Mouse (Mus musculus) lung, adult 2 months (tissue): Measurements from ENCODE around the gene Ptprt. TPM values are rescaled to one million over a fixed set of nuclear protein-coding genes. Genes with fewer than 3 reads are reported as not detected.

Source experiments
- DNase-seq: peaks from one replicate; pipeline ENCODE4 v3.0.0; 2022
- H3K4me1 ChIP-seq: fragments of 200-500 bp; 2 replicates; pipeline ENCODE4 v1.6.1; 2011; ENCODE audit warnings: low read length; ENCODE audit not compliant: control insufficient read depth, insufficient read depth
- H3K4me3 ChIP-seq: fragments of 200-500 bp; replicated peaks from 2 replicates; pipeline ENCODE3; 2011; ENCODE audit warnings: low read depth, mild to moderate bottlenecking, control low read depth, low read length; ENCODE audit errors: extremely low read depth
- CTCF ChIP-seq: fragments of 200-500 bp; IDR thresholded peaks from 2 replicates; pipeline ENCODE4 v1.5.1; 2011; ENCODE audit warnings: mild to moderate bottlenecking, low read length, control low read depth; ENCODE audit not compliant: insufficient read depth
- POLR2A ChIP-seq: fragments of 200-500 bp; IDR thresholded peaks from 2 replicates; pipeline ENCODE4 v1.6.1; 2011; ENCODE audit warnings: low read depth, mild to moderate bottlenecking, control low read depth, low read length, borderline replicate concordance; ENCODE audit errors: extremely low read depth
- WGBS: fragments of 180-500 bp; shearing (Covaris S2); methylation state at CpG from one replicate; pipeline ENCODE4 v1.1.7; 2018; 5-methylcytosine and 5-hydroxymethylcytosine counted together
- polyA plus RNA-seq: library from polyadenylated mRNA; depleted of rRNA; stranded (reverse); fragments of >200 nt; gene quantifications from 2 replicates; pipeline ENCODE4 v1.2.3, GENCODE M21; 2012; rRNA removed

Ptprt gene
- 0.57 and 2.7 TPM in 2 replicates for polyA plus RNA-seq

GRCm38 (mm10) chr2:162660941-162661386 lies at the start of gene Ptprt:
Ptprt (minus strand) TSS chr2:162661147.
- Histone ChIP-seq H3K4me1 (no peaks in the 10 kb centered on the region), H3K4me3 (no peak within 1 kb of the TSS)
- 1% methylated on average over 46 of the region's 73 CpGs for WGBS
- TF ChIP-seq POLR2A = no peak
- TF ChIP-seq CTCF = no peak
- DNase-seq = no peak

GRCm38 (mm10) chr2:162710443-162710842 lies 49.5 kb upstream of the Ptprt start:
- 73% methylated on average over 2 of the region's 2 CpGs for WGBS

GRCm38 (mm10) chr2:162699691-162700090 lies 38.7 kb upstream of the Ptprt start:
- H3K4me1 ChIP-seq = no peaks in the 10 kb centered on the region
- DNase-seq = no peak
- no peak overlapping the region for H3K4me3 ChIP-seq
- TF ChIP-seq POLR2A (no peak), CTCF (no peak)
- WGBS = 69% methylated on average over 3 of the region's 3 CpGs

More at GRCm38 (mm10) chr2:162710443-162710842, 49.5 kb upstream of the Ptprt start:
- Histone ChIP-seq H3K4me3 (no peak overlapping the region), H3K4me1 (no peaks in the 10 kb centered on the region)
- DNase-seq = no peak
- no peak for TF ChIP-seq POLR2A
- TF ChIP-seq CTCF = no peak

GRCm38 (mm10) chr2:162699036-162699435 lies 38.1 kb upstream of the Ptprt start:
- TF ChIP-seq CTCF (no peak), POLR2A (no peak)
- H3K4me3 ChIP-seq = no peak overlapping the region
- H3K4me1 ChIP-seq = no peaks in the 10 kb centered on the region
- DNase-seq = no peak

GRCm38 (mm10) chr2:162698068-162698467 lies 37.1 kb upstream of the Ptprt start:
- no peak for DNase-seq
- no peak for TF ChIP-seq CTCF
- no peak for TF ChIP-seq POLR2A
- WGBS = 54% methylated on average over 8 of the region's 8 CpGs
- no peaks in the 10 kb centered on the region for H3K4me1 ChIP-seq
- no peak overlapping the region for H3K4me3 ChIP-seq

GRCm38 (mm10) chr2:162697151-162697550 lies 36.2 kb upstream of the Ptprt start:
- H3K4me3 ChIP-seq = no peak overlapping the region
- no peaks in the 10 kb centered on the region for H3K4me1 ChIP-seq
- TF ChIP-seq CTCF (no peak), POLR2A (no peak)
- WGBS = 65% methylated on average over 10 of the region's 10 CpGs
- DNase-seq = no peak

- TF ChIP-seq POLR2A = no peak
- TF ChIP-seq CTCF = no peak
- no peaks in the 10 kb centered on the region for H3K4me1 ChIP-seq
- no peak overlapping the region for H3K4me3 ChIP-seq
- DNase-seq = no peak
- WGBS = 90% methylated on average over 12 of the region's 12 CpGs
Observed at GRCm38 (mm10) chr2:162692143-162692542, 31.2 kb upstream of the Ptprt start.

GRCm38 (mm10) chr2:162682674-162683073 lies 21.7 kb upstream of the Ptprt start:
- H3K4me1 ChIP-seq = no peaks in the 10 kb centered on the region
- TF ChIP-seq POLR2A = no peak
- peak; percentile 64 for TF ChIP-seq CTCF
- DNase-seq = peak; percentile 25
- no peak overlapping the region for H3K4me3 ChIP-seq
- 10% methylated on average over 6 of the region's 6 CpGs for WGBS

- Histone ChIP-seq H3K4me3 (no peak overlapping the region), H3K4me1 (no peaks in the 10 kb centered on the region)
- no peak for DNase-seq
- TF ChIP-seq POLR2A (no peak), CTCF (no peak)
- WGBS = 13% methylated on average over 1 of the region's 1 CpGs
Observed at GRCm38 (mm10) chr2:162662431-162662970, 1.6 kb upstream of the Ptprt start.

- Histone ChIP-seq H3K4me1 (no peaks in the 10 kb centered on the region), H3K4me3 (no peak overlapping the region)
- DNase-seq = no peak
- TF ChIP-seq CTCF = no peak
- TF ChIP-seq POLR2A = no peak
- WGBS = 13% methylated on average over 4 of the region's 4 CpGs
Observed at GRCm38 (mm10) chr2:162661733-162662132, 786 bp upstream of the Ptprt start.
